Mouse (Mus musculus) E14TG2a.4 (cell line): ENCODE results near the gene Oxa1l.

Experiments
- CTCF ChIP-seq: conservative IDR thresholded peaks from 2 replicates; pipeline ENCODE4 v1.5.1; 2014; ENCODE audit warnings: low read length
- NANOG ChIP-seq: IDR thresholded peaks from 2 replicates; pipeline ENCODE4 v1.6.1; 2014; ENCODE audit warnings: borderline replicate concordance, low read length, mixed read lengths
- POU5F1 ChIP-seq: IDR thresholded peaks from 2 replicates; pipeline ENCODE4 v1.6.1; 2014; ENCODE audit warnings: low read length, borderline replicate concordance

GRCm38 (mm10) chr14:54340836-54341235, 19.8 kb upstream of the Oxa1l start:
- TF ChIP-seq CTCF, result no peak
- no peak for TF ChIP-seq POU5F1
- no peak for TF ChIP-seq NANOG
